Comparison of ENCODE assay signal across 8 mouse cellular contexts in genomic region chr5:135888405-135889215, GRCm38 (mm10). TPM values are rescaled to one million over a fixed set of nuclear protein-coding genes. Genes with fewer than 3 reads are reported as not detected.
DNase-seq lines count a peak whose midpoint lies in the region; ATAC-seq lines count a peak whose summit lies in the region.

No protein-coding gene starts in this region.

- no peak overlapping the region for H3K27ac ChIP-seq in embryonic facial prominence, embryonic 10.5 days (replicated peaks)
- H3K27ac ChIP-seq in hindbrain, embryonic 14.5 days, result no peak overlapping the region

- H3K27me3 ChIP-seq in embryonic facial prominence, embryonic 10.5 days (replicated peaks; ENCODE audit: low read depth, poor library complexity, severe bottlenecking), result peaks cover 72% of the 10 kb centered on the region
- peaks cover 43% of the 10 kb centered on the region for H3K27me3 ChIP-seq in hindbrain, embryonic 14.5 days (ENCODE audit: control insufficient read depth, insufficient read depth, low read length)

- peak; percentile 94 for DNase-seq in ES-CJ7 (ENCODE audit: low read depth, low spot score)
- no peak for DNase-seq in embryonic facial prominence, embryonic 10.5 days (ENCODE audit: low spot score)
- DNase-seq in hindbrain, embryonic 14.5 days (ENCODE audit: low spot score), result no peak
- DNase-seq in lung, postnatal 36 days, result peak; percentile 34
- DNase-seq in ovary, postnatal 10 days (ENCODE audit: low spot score), result no peak
- DNase-seq in cerebellum, postnatal 36 days, result no peak
- no peak for DNase-seq in right cerebral cortex, postnatal 4 days
- no peak for DNase-seq in layer of hippocampus, adult 9-10 months (ENCODE audit: low spot score)

- no peak for ATAC-seq in hindbrain, embryonic 14.5 days (ENCODE audit: low FRiP score)

- no peaks in the 10 kb centered on the region for H3K9me3 ChIP-seq in embryonic facial prominence, embryonic 10.5 days
- H3K9me3 ChIP-seq in hindbrain, embryonic 14.5 days (ENCODE audit: control insufficient read depth, low read length), result no peaks in the 10 kb centered on the region

- peak overlapping the region; percentile 44 for H3K4me3 ChIP-seq in embryonic facial prominence, embryonic 10.5 days
- peak overlapping the region; percentile 7; the same call in 1 of the 2 replicates for H3K4me3 ChIP-seq in hindbrain, embryonic 14.5 days (replicated peaks; ENCODE audit: low read length)

- WGBS in embryonic facial prominence, embryonic 10.5 days, result 3% methylated on average over 30 of the region's 30 CpGs
- 8% methylated on average over 30 of the region's 30 CpGs for WGBS in hindbrain, embryonic 14.5 days

- no peaks in the 10 kb centered on the region for H3K36me3 ChIP-seq in embryonic facial prominence, embryonic 10.5 days (replicated peaks)
- no peaks in the 10 kb centered on the region for H3K36me3 ChIP-seq in hindbrain, embryonic 14.5 days (replicated peaks; ENCODE audit: control insufficient read depth, insufficient read depth)

- H3K4me2 ChIP-seq in hindbrain, embryonic 14.5 days (replicated peaks), result peak overlapping the region; percentile 30

- peaks cover 24% of the 10 kb centered on the region for H3K4me1 ChIP-seq in embryonic facial prominence, embryonic 10.5 days
- H3K4me1 ChIP-seq in hindbrain, embryonic 14.5 days (replicated peaks; ENCODE audit: control insufficient read depth, insufficient read depth, low read length), result no peaks in the 10 kb centered on the region; the same call in 1 of the 2 replicates

- H3K9ac ChIP-seq in hindbrain, embryonic 14.5 days, result no peak overlapping the region

RNA-seq across cellular contexts. Expression of gene Hspb1, which starts 0.9 kb away (rescaled TPM):
- 24.0 and 24.4 TPM in 2 replicates for polyA plus RNA-seq in embryonic facial prominence, embryonic 10.5 days (2016; fragmentation: Nextera tagmentation; extraction: Ambion mirVana)
- polyA plus RNA-seq in hindbrain, embryonic 14.5 days (2014; fragmentation: Nextera tagmentation; extraction: Ambion mirVana), result 10.3 and 10.6 TPM in 2 replicates

RNA-seq across cellular contexts. Expression of gene Ywhag, which starts 45.8 kb away (rescaled TPM):
- polyA plus RNA-seq in embryonic facial prominence, embryonic 10.5 days (2016; fragmentation: Nextera tagmentation; extraction: Ambion mirVana), result 244 and 257 TPM in 2 replicates
- polyA plus RNA-seq in hindbrain, embryonic 14.5 days (2014; fragmentation: Nextera tagmentation; extraction: Ambion mirVana), result 429 and 481 TPM in 2 replicates

Comparison
In these comparisons a context has a peak if more than half of its experiments do, and no peak if none do; other contexts are left out.
1. DNase-seq: peak in ES-CJ7 (single experiment) and lung, postnatal 36 days (single experiment); none in embryonic facial prominence, embryonic 10.5 days (single experiment), hindbrain, embryonic 14.5 days (single experiment), ovary, postnatal 10 days (single experiment), cerebellum, postnatal 36 days (0 of 2), right cerebral cortex, postnatal 4 days (single experiment) and layer of hippocampus, adult 9-10 months (single experiment).